ENCODE assay signal across 7 mouse cellular contexts in the genomic region with DNA sequence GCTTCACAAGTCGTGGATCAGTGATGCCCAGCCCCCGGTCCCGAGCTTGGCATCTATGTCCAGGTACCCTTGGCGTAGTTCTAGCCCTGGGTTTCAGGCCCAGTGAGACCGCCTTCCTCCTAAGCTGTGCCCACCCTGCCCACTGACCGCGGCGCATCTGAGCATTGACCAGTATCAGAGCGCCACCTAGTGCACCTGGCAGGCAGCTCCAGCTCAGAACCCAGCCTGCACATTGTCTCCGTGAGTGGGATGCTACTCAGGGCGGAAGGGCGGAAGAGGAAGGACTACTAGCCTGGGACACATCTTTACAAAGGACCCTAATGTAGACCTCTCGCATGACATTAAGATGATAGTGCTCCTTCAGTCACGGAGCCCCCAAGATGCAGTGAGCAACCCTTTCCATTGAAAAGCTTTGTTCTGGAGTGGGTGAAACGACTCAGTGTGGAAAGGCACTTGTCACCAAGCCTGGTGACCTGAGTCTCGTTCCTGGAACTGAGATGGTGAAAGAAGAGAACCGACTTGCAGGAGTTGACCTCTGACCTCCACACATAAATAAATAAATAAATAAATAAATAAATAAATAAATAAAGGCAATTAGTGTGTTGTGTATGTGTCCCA. TPM values are rescaled to one million over a fixed set of nuclear protein-coding genes. Genes with fewer than 3 reads are reported as not detected.
DNase-seq lines count a peak whose midpoint lies in the region; ATAC-seq lines count a peak whose summit lies in the region.

No protein-coding gene starts in this region.

- peak overlapping the region; percentile 44 for H3K4me2 ChIP-seq in intestine, embryonic 15.5 days (replicated peaks)

- H3K36me3 ChIP-seq in intestine, embryonic 15.5 days, result no peaks in the 10 kb centered on the region

- H3K27me3 ChIP-seq in intestine, embryonic 15.5 days (replicated peaks), result 0 out of 2 replicates have a peak, but pooled peaks cover 7% of the 10 kb centered on the region

- no peak overlapping the region for H3K4me3 ChIP-seq in intestine, embryonic 15.5 days (replicated peaks)

- H3K9me3 ChIP-seq in intestine, embryonic 15.5 days, result no peaks in the 10 kb centered on the region

- H3K9ac ChIP-seq in intestine, embryonic 15.5 days, result no peak overlapping the region

- H3K27ac ChIP-seq in intestine, embryonic 15.5 days, result no peak overlapping the region

- peak; percentile 63 to 65 for DNase-seq in adrenal gland, adult 18-20 months (ENCODE audit: low spot score in 2 of 2)
- peak; percentile 94 for DNase-seq in embryo, embryonic 10 days (ENCODE audit: low spot score)
- peak; percentile 40 to 52 for DNase-seq in gastrocnemius, postnatal 36 days
- DNase-seq in left cerebral cortex, postnatal 10 days (ENCODE audit: extremely low spot score in 1 of 2, low spot score in 2 of 2), result peak; percentile 82 to 85
- peak; percentile 87 for DNase-seq in mesoderm, embryonic 11.5 days (ENCODE audit: low read depth, low spot score)
- DNase-seq in spleen, adult 12 weeks (ENCODE audit: low spot score), result peak; percentile 8

- 12% methylated on average over 17 of the region's 17 CpGs for WGBS in intestine, embryonic 15.5 days

- intact Hi-C loops in gastrocnemius, postnatal 36 days (cut with DNase I), result loop anchor here (2.0 to 10.0 kb wide), 2 partner anchors 270 to 366 kb away; partner anchors contain the start of gene Lhx1
- intact Hi-C loops in left cerebral cortex, postnatal 10 days (cut with DNase I), result loop anchor here (2.0 to 5.0 kb wide), 4 partner anchors 67 to 527 kb away; no protein-coding TSS in a partner anchor

- H3K4me1 ChIP-seq in intestine, embryonic 15.5 days (replicated peaks), result 0 out of 2 replicates have a peak, but pooled peaks cover 2% of the 10 kb centered on the region

- peak; percentile 71 for ATAC-seq in intestine, embryonic 15.5 days

RNA-seq across cellular contexts. Expression of gene Mrm1, which starts 24.7 kb away (rescaled TPM):
- total RNA-seq in adrenal gland, adult 18-20 months (2021), result 10 to 100 TPM; 14.2 to 22.6 TPM
- 1 to 10 TPM; 6.0 to 8.9 TPM for total RNA-seq in gastrocnemius, postnatal 36 days (2021)
- 16.0 and 16.3 TPM in 2 replicates for polyA plus RNA-seq in intestine, embryonic 15.5 days (2015; fragmentation: Nextera tagmentation; extraction: Ambion mirVana)
- total RNA-seq in left cerebral cortex, postnatal 10 days (2021), result 10 to 100 TPM; 18.1 to 21.7 TPM

RNA-seq across cellular contexts. Expression of gene Dhrs11, which starts 34.2 kb away (rescaled TPM):
- total RNA-seq in adrenal gland, adult 18-20 months (2021), result 10 to 100 TPM; 41.5 to 53.6 TPM
- total RNA-seq in gastrocnemius, postnatal 36 days (2021), result 10 to 100 TPM; 30.6 to 33.4 TPM
- polyA plus RNA-seq in intestine, embryonic 15.5 days (2015; fragmentation: Nextera tagmentation; extraction: Ambion mirVana), result 64.4 and 78.1 TPM in 2 replicates
- total RNA-seq in left cerebral cortex, postnatal 10 days (2021), result 1 to 10 TPM; 6.3 to 7.1 TPM

Comparison
In these comparisons a context has a peak if more than half of its experiments do, and no peak if none do; other contexts are left out.
1. DNase-seq: peak in every context shown above with its lines; median percentile 94 in embryo, embryonic 10 days; 87 in mesoderm, embryonic 11.5 days; 84 in left cerebral cortex, postnatal 10 days; 64 in adrenal gland, adult 18-20 months; 46 in gastrocnemius, postnatal 36 days; 8 in spleen, adult 12 weeks.